Mouse (Mus musculus) midbrain, embryonic 16.5 days (tissue): Measurements from ENCODE around the gene Dnmt3a. TPM values are rescaled to one million over a fixed set of nuclear protein-coding genes. Genes with fewer than 3 reads are reported as not detected.

Experiments
- ATAC-seq: fragments of 200-750 bp; cut with Nextera tagmentation; 2 replicates; pipeline ENCODE4 v1.8.0; 2017; ENCODE audit warnings: moderate TSS enrichment
- H3K27ac ChIP-seq: fragments of 300-500 bp; sonication (generic); 2 replicates; pipeline ENCODE4 v1.5.1; 2014; ENCODE audit warnings: mild to moderate bottlenecking, low read length, mixed read lengths
- H3K27me3 ChIP-seq: fragments of 300-500 bp; sonication (generic); 2 replicates; pipeline ENCODE4 v1.6.1; 2014; ENCODE audit warnings: low read depth, low read length, mixed read lengths; ENCODE audit not compliant: control insufficient read depth, insufficient read depth
- H3K36me3 ChIP-seq: fragments of 300-500 bp; sonication (generic); 2 replicates; pipeline ENCODE4 v1.6.1; 2014; ENCODE audit warnings: mild to moderate bottlenecking, low read length, moderate library complexity, mixed read lengths; ENCODE audit not compliant: control insufficient read depth, insufficient read depth
- H3K4me1 ChIP-seq: fragments of 300-500 bp; sonication (generic); 2 replicates; pipeline ENCODE4 v1.6.1; 2014; ENCODE audit warnings: mild to moderate bottlenecking, low read length, mixed read lengths; ENCODE audit not compliant: control insufficient read depth, insufficient read depth
- H3K4me2 ChIP-seq: fragments of 300-500 bp; sonication (generic); 2 replicates; pipeline ENCODE4 v1.6.1; 2014; ENCODE audit warnings: mild to moderate bottlenecking, low read length, mixed read lengths
- H3K4me3 ChIP-seq: fragments of 300-500 bp; sonication (generic); 2 replicates; pipeline ENCODE4 v1.5.1; 2014; ENCODE audit warnings: low read depth, mild to moderate bottlenecking, low read length, moderate library complexity, mixed read lengths
- H3K9ac ChIP-seq: fragments of 300-500 bp; sonication (generic); 2 replicates; pipeline ENCODE4 v1.6.1; 2014; ENCODE audit warnings: low read depth, low read length, mixed read lengths
- H3K9me3 ChIP-seq: fragments of 300-500 bp; sonication (generic); replicated peaks from 2 replicates; pipeline ENCODE4 v1.6.1; 2014; ENCODE audit warnings: mild to moderate bottlenecking, low read length, mixed read lengths; ENCODE audit not compliant: control insufficient read depth, poor library complexity, severe bottlenecking
- WGBS: fragments of 180-500 bp; shearing (Covaris S2); extraction: QIAGEN DNeasy Blood & Tissue Kit; methylation state at CpG from one replicate; pipeline ENCODE4 v1.1.7; 2014; 5-methylcytosine and 5-hydroxymethylcytosine counted together
- polyA plus RNA-seq: library from polyadenylated mRNA; unstranded; fragments of >200 nt; fragmentation: Nextera tagmentation; extraction: Ambion mirVana; gene quantifications from 2 replicates; pipeline ENCODE4 v1.2.1, GENCODE M21; 2015

Dnmt3a gene
- polyA plus RNA-seq, 1 experiment from 2014 or later: 112 TPM

DNA sequence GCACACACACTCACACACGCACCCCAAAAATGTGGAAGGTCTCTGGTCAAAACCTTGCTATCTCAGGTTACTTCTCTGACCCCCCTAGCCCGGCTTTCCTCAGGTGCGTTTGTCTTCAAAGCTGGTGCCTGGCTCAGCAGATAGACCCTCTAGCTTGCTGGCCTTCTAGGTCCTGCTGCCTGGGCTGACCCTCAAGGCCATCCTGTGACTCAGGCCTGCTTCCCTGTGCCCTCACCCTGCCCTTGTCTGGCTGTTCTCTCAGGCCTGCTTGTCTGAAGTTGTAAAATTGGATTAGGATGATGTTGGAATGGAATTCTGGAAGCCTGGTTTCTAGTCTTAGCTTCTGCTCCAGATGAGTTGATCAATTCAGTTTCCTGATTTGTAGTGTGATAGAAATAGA, 75.7 kb downstream of the Dnmt3a start:
- H3K4me3 ChIP-seq: no peak overlapping the region
- ATAC-seq: no peak
- H3K36me3 ChIP-seq: peaks cover 7% of the 10 kb centered on the region; the same call in 1 of the 2 replicates
- no peaks in the 10 kb centered on the region for H3K27me3 ChIP-seq
- no peak overlapping the region for H3K4me2 ChIP-seq
- peaks cover 20% of the 10 kb centered on the region for H3K4me1 ChIP-seq
- WGBS: 91% methylated on average over 3 of the region's 3 CpGs
- H3K9ac ChIP-seq: no peak overlapping the region
- no peak overlapping the region for H3K27ac ChIP-seq
- no peaks in the 10 kb centered on the region for H3K9me3 ChIP-seq

GRCm38 (mm10) chr12:3884892-3885493, 79.2 kb downstream of the Dnmt3a start:
- no peak overlapping the region for H3K27ac ChIP-seq

DNA sequence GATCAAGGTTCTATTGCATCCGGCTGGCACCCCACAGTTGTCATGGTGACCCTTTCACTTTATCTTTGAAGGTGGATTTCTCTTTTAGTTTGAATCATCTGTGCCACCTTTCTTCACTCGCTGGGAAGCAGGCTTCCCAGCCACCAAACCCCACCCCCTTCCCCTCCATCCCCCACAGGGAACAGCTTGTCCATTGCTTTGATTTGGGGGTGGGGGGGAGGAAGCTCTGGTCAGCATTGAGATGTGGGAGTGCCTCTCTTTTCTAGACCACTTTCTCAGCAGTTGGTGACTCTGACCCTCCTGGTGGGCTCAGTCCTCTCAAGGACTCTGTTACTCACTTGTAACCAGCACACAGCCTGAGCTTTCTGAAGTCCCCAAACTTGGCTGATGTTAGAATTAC, 80.8 kb downstream of the Dnmt3a start:
- no peaks in the 10 kb centered on the region for H3K9me3 ChIP-seq
- H3K27ac ChIP-seq: peak overlapping the region; percentile 96
- H3K36me3 ChIP-seq: peaks cover 2% of the 10 kb centered on the region; the same call in 1 of the 2 replicates
- H3K4me1 ChIP-seq: peaks cover 67% of the 10 kb centered on the region
- no peak overlapping the region for H3K4me2 ChIP-seq
- no peaks in the 10 kb centered on the region for H3K27me3 ChIP-seq
- no peak overlapping the region for H3K4me3 ChIP-seq
- 25% methylated on average over 2 of the region's 2 CpGs for WGBS
- ATAC-seq: no peak
- H3K9ac ChIP-seq: no peak overlapping the region

More at GRCm38 (mm10) chr12:3884892-3885493, 79.2 kb downstream of the Dnmt3a start:
- H3K9me3 ChIP-seq: no peaks in the 10 kb centered on the region
- H3K27me3 ChIP-seq: no peaks in the 10 kb centered on the region
- H3K36me3 ChIP-seq: peaks cover 4% of the 10 kb centered on the region; the same call in 1 of the 2 replicates
- no peak for ATAC-seq
- WGBS: 13% methylated on average over 9 of the region's 9 CpGs
- H3K4me1 ChIP-seq: peaks cover 55% of the 10 kb centered on the region
- H3K9ac ChIP-seq: no peak overlapping the region
- H3K4me2 ChIP-seq: no peak overlapping the region
- H3K4me3 ChIP-seq: no peak overlapping the region

DNA sequence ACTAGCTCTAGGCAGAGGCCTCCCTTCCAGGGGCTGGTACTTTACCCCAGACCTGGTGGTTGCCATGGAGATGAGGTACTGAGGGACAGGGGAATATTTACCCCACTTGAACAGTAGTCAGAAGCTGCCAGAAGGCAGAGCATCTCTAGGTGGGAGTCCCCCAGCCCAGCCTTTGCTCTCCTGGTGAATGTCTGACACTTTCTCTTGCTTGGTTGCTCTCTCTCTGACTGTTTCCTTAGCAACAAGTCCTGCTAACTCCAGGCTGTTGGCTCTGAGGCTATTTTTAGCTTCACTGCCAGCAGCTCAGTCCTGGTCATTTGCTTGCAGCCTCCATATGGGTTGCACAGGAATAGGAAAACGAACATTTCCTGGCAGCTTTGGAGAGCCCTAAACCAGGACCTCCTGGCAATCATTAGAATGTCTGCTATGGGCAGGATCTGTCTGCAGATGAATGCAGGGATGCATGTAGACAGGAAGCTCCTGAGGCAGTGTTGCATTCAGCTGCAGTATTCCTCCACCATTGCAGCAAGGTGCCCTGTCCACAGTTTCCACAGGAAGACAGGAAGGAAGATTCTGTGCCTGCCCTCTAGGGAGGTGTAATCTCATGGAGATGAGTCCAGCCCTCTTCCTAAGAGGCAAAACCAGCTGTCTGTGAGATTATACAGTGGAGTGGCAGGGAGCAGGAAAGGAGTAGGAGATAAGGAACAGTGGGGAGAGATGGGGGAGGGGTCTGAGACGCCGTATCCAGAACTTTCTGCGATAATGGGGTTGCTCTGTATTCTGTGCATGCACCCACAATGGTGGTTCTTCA, 81.9 kb downstream of the Dnmt3a start:
- Histone ChIP-seq H3K27ac (peak overlapping the region; percentile 96), H3K9me3 (no peaks in the 10 kb centered on the region), H3K4me3 (no peak overlapping the region), H3K36me3 (peaks cover 2% of the 10 kb centered on the region; the same call in 1 of the 2 replicates), H3K4me2 (peak overlapping the region; percentile 36), H3K27me3 (no peaks in the 10 kb centered on the region), H3K9ac (peak overlapping the region; percentile 33), H3K4me1 (peaks cover 78% of the 10 kb centered on the region)
- 14% methylated on average over 4 of the region's 4 CpGs for WGBS
- peak; percentile 86 for ATAC-seq

DNA sequence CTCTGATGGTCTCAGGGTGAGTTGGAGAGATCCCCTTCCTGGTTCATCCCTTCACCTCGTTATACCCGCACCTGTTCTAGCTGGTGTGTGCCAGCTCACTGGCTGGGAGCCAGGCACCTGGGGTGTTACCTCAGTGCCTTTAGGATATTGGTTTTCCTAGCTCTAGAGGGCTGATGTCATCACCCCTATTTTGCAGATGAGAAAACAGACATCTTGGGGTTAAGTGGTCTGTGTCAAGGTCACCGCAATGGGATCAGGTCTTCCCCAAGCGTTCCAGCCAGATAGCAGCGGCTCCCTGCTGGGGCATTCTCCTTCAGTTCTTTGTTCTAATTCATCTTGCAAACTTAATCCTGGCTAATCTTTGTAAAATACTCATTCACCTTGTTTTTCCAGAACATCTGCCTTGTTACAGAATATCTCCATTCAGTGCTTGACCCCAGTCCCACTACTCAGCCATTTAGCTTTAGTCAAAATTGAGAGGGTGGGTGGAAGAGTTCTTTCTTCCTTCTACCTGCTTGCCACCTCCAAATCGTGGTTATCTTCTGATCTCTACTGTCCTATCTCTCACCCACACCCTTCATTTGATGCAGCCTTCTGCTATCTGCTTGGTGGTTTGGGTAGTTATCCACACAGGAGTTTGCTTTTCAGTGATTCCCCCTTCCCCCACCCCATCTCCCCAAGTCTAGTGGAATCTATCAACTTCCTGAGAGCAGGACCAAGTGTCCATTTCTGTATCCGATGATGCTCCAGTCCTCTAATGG, 84.2 kb downstream of the Dnmt3a start:
- no peak overlapping the region for H3K4me3 ChIP-seq
- no peaks in the 10 kb centered on the region for H3K27me3 ChIP-seq
- ATAC-seq: no peak
- WGBS: 21% methylated on average over 7 of the region's 7 CpGs
- H3K9me3 ChIP-seq: no peaks in the 10 kb centered on the region
- peak overlapping the region; percentile 96; the same call in 1 of the 2 replicates for H3K27ac ChIP-seq
- no peak overlapping the region for H3K4me2 ChIP-seq
- peaks cover 75% of the 10 kb centered on the region for H3K4me1 ChIP-seq
- no peak overlapping the region for H3K9ac ChIP-seq
- H3K36me3 ChIP-seq: peaks cover 2% of the 10 kb centered on the region; the same call in 1 of the 2 replicates

- no peak for ATAC-seq
- H3K9me3 ChIP-seq: no peaks in the 10 kb centered on the region
- H3K36me3 ChIP-seq: peaks cover 9% of the 10 kb centered on the region
- peak overlapping the region; percentile 40 for H3K4me3 ChIP-seq
- H3K4me1 ChIP-seq: peaks cover 70% of the 10 kb centered on the region
- no peaks in the 10 kb centered on the region for H3K27me3 ChIP-seq
- peak overlapping the region; percentile 69 for H3K4me2 ChIP-seq
- WGBS: 5% methylated on average over 35 of the region's 45 CpGs
- peak overlapping the region; percentile 60; the same call in 1 of the 2 replicates for H3K27ac ChIP-seq
- H3K9ac ChIP-seq: peak overlapping the region; percentile 60
Measured at GRCm38 (mm10) chr12:3890753-3891751, 85.2 kb downstream of the Dnmt3a start.

- peak overlapping the region; percentile 40 for H3K4me3 ChIP-seq
- H3K36me3 ChIP-seq: peaks cover 16% of the 10 kb centered on the region
- H3K9me3 ChIP-seq: no peaks in the 10 kb centered on the region
- H3K4me2 ChIP-seq: peak overlapping the region; percentile 69
- H3K27ac ChIP-seq: peak overlapping the region; percentile 56
- no peak for ATAC-seq
- no peaks in the 10 kb centered on the region for H3K27me3 ChIP-seq
- WGBS: 1% methylated on average over 16 of the region's 18 CpGs
- peak overlapping the region; percentile 54; the same call in 1 of the 2 replicates for H3K9ac ChIP-seq
- H3K4me1 ChIP-seq: peaks cover 63% of the 10 kb centered on the region
Measured at GRCm38 (mm10) chr12:3891779-3892239, 86.0 kb downstream of the Dnmt3a start.
